Mouse (Mus musculus): ENCODE data around the gene Crygn. TPM values are rescaled to one million over a fixed set of nuclear protein-coding genes. Genes with fewer than 3 reads are reported as not detected.

Gene Crygn
- total RNA-seq, 2 experiments from 2014 or later = not detected

DNA sequence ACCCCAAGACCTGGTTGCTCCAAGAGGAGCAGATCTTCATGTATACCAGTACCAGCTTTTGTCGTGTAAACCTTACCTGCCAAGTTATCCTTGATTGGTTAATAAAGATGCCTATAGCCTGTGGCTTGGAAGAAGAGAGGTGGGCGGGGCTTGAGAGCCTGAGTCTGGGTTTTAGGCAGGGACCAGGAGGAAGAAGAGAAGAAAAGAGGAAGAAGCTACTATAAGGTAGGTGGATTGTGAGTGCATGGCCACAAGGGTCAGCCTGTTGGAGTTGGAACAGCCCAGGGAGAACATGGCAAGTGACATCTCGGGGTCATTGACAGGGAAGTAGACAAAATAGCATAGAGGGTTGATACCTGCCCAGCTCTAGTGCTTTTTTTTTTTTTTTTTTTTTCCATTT, 38.0 kb downstream of the Crygn start:
- peak; percentile 80 for ATAC-seq (replicated peaks; ENCODE audit: poor library complexity, severe bottlenecking)

- ATAC-seq (replicated peaks; ENCODE audit: poor library complexity, severe bottlenecking) = no peak
These were observed 39.7 kb downstream of the Crygn start for GRCm38 (mm10) chr5:24718076-24718475.

- ATAC-seq (replicated peaks; ENCODE audit: poor library complexity, severe bottlenecking) = no peak
These were observed 43.8 kb downstream of the Crygn start for GRCm38 (mm10) chr5:24713987-24714386.

- no peak for ATAC-seq (replicated peaks; ENCODE audit: poor library complexity, severe bottlenecking)
These were observed 44.6 kb downstream of the Crygn start for GRCm38 (mm10) chr5:24713199-24713598.

- no peak for ATAC-seq (replicated peaks; ENCODE audit: poor library complexity, severe bottlenecking)
These were observed 46.2 kb downstream of the Crygn start for GRCm38 (mm10) chr5:24711615-24712014.

- no peak for ATAC-seq (replicated peaks; ENCODE audit: poor library complexity, severe bottlenecking)
These were observed 47.8 kb downstream of the Crygn start for GRCm38 (mm10) chr5:24709962-24710361.

DNA sequence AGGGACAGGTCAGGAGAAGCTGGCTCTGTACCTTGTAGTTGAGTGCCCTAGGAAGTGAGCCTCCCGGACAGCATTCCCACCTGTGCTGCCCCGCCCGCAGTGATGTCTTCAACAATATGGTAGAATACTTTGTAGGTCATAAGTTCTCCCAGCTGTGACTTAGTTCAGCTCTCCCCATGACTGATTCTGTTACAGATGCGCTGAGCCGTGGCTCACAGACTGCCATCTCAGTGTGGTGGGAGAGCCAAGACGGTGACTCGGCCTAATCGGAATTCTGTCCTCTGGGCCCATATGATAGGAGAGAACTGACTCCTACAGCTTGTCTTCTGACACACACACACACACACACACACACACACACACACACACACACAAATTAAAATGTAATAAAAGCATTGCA, 53.2 kb downstream of the Crygn start:
- no peak for ATAC-seq (replicated peaks; ENCODE audit: poor library complexity, severe bottlenecking)

DNA sequence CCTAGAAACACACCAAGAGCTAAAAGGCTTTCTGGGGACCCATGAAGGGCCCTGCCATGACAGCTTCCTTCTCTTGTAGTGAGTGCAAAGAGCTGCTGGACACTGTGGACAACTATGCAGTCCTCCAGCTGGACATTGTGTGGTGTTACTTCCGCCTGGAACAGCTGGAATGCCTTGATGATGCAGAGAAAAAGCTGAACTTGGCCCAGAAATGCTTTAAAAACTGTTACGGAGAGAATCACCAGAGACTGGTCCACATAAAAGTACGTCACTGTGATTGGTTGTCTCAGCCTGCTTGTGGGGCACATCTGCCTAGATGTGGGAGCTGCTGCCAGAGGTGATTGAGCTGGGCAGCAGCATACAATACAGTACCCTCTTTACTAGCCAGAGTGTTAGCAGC, 56.5 kb downstream of the Crygn start:
- ATAC-seq (replicated peaks; ENCODE audit: poor library complexity, severe bottlenecking) = no peak

Other genes with a start within 250 kb of the Crygn start
- gene Gbx1, start 230.8 kb downstream of the Crygn start, total RNA-seq (2014; fragmentation: Nextera tagmentation) = not detected in 2 replicates
- not detected in 2 replicates for gene Gbx1, start 230.8 kb downstream of the Crygn start, total RNA-seq (2017)
- gene Asb10, start 217.0 kb downstream of the Crygn start, total RNA-seq (2014; fragmentation: Nextera tagmentation) = not detected in 2 replicates
- gene Asb10, start 217.0 kb downstream of the Crygn start, total RNA-seq (2017) = not detected in 2 replicates
- not detected in 2 replicates for gene 4931409K22Rik, start 201.2 kb downstream of the Crygn start, total RNA-seq (2014; fragmentation: Nextera tagmentation)
- not detected in 2 replicates for gene 4931409K22Rik, start 201.2 kb downstream of the Crygn start, total RNA-seq (2017)
- 51.6 and 74.3 TPM in 2 replicates for gene Abcf2, start 180.5 kb downstream of the Crygn start, total RNA-seq (2014; fragmentation: Nextera tagmentation)
- 98.3 and 98.8 TPM in 2 replicates for gene Abcf2, start 180.5 kb downstream of the Crygn start, total RNA-seq (2017)
- 17.8 and 17.9 TPM in 2 replicates for gene Chpf2, start 171.3 kb downstream of the Crygn start, total RNA-seq (2014; fragmentation: Nextera tagmentation)
- gene Chpf2, start 171.3 kb downstream of the Crygn start, total RNA-seq (2017) = 10.4 and 29.2 TPM in 2 replicates
- not detected in 2 replicates for gene Smarcd3, start 133.6 kb downstream of the Crygn start, total RNA-seq (2014; fragmentation: Nextera tagmentation)
- 0.05 and 0.34 TPM in 2 replicates for gene Smarcd3, start 133.6 kb downstream of the Crygn start, total RNA-seq (2017)
- gene Nub1, start 72.5 kb downstream of the Crygn start, total RNA-seq (2014; fragmentation: Nextera tagmentation) = 28.2 and 30.4 TPM in 2 replicates
- gene Nub1, start 72.5 kb downstream of the Crygn start, total RNA-seq (2017) = 33.1 and 37.6 TPM in 2 replicates
- 1.5 and 2.2 TPM in 2 replicates for gene Wdr86, start 27.3 kb downstream of the Crygn start, total RNA-seq (2014; fragmentation: Nextera tagmentation)
- gene Wdr86, start 27.3 kb downstream of the Crygn start, total RNA-seq (2017) = not detected in 2 replicates
- gene Rheb, start 84.6 kb upstream of the Crygn start, total RNA-seq (2014; fragmentation: Nextera tagmentation) = 71.9 and 104 TPM in 2 replicates
- gene Rheb, start 84.6 kb upstream of the Crygn start, total RNA-seq (2017) = 67.8 and 78.2 TPM in 2 replicates

Data from granulocyte monocyte progenitor cell, adult 5-6 weeks (primary cell).